10 mouse cellular contexts compared by ENCODE assay signal in genomic region chr7:116244302-116245165, GRCm38 (mm10).
DNase-seq lines count a peak whose midpoint lies in the region; ATAC-seq and TF ChIP-seq lines count a peak whose summit lies in the region.
"Had no signal": no experiment of that assay in that cellular context is flagged by ENCODE, and none has a peak within 500 bp of the region (broad histone marks: within the 10 kb centered on the region; RNA-seq: fewer than 3 reads in every experiment).

No protein-coding gene starts in this region.

- H3K36me3 ChIP-seq in heart, embryonic 15.5 days: no peaks in the 10 kb centered on the region
- no peaks in the 10 kb centered on the region for H3K36me3 ChIP-seq in lung, embryonic 16.5 days (ENCODE audit: control insufficient read depth, insufficient read depth, low read length)
- no peaks in the 10 kb centered on the region for H3K36me3 ChIP-seq in hindbrain, postnatal 0 days (ENCODE audit: insufficient read depth, low read length)
- H3K36me3 ChIP-seq: embryonic facial prominence, embryonic 15.5 days had no signal

- H3K9ac ChIP-seq in heart, embryonic 15.5 days: no peak overlapping the region
- no peak overlapping the region for H3K9ac ChIP-seq in lung, embryonic 16.5 days (ENCODE audit: low read length)
- H3K9ac ChIP-seq in hindbrain, postnatal 0 days (replicated peaks; ENCODE audit: low read length): no peak overlapping the region
- H3K9ac ChIP-seq: embryonic facial prominence, embryonic 15.5 days had no signal

- intact Hi-C loops in heart, postnatal 36 days (cut with DNase I): loop anchor here (2.0 to 5.0 kb wide), 2 partner anchors 46 to 363 kb away; no protein-coding TSS in a partner anchor

- no peaks in the 10 kb centered on the region for H3K27me3 ChIP-seq in heart, embryonic 15.5 days
- H3K27me3 ChIP-seq in lung, embryonic 16.5 days (ENCODE audit: control insufficient read depth, insufficient read depth, low read depth, low read length): no peaks in the 10 kb centered on the region
- H3K27me3 ChIP-seq in hindbrain, postnatal 0 days (ENCODE audit: insufficient read depth, low read length): no peaks in the 10 kb centered on the region

- H3K4me3 ChIP-seq in heart, embryonic 15.5 days: no peak overlapping the region
- no peak overlapping the region for H3K4me3 ChIP-seq in lung, embryonic 16.5 days (ENCODE audit: low read length)
- H3K4me3 ChIP-seq in hindbrain, postnatal 0 days (ENCODE audit: low read length): no peak overlapping the region
- H3K4me3 ChIP-seq: embryonic facial prominence, embryonic 15.5 days had no signal

- peak; percentile 38 for ATAC-seq in heart, embryonic 15.5 days (replicated peaks; ENCODE audit: insufficient number of reproducible peaks, insufficient read depth, low FRiP score, low read depth)
- ATAC-seq in lung, embryonic 16.5 days (ENCODE audit: low read depth): peak; percentile 13; the same call in 1 of the 2 replicates
- ATAC-seq in hindbrain, postnatal 0 days: no peak

- H3K27ac ChIP-seq in heart, embryonic 15.5 days: peak overlapping the region; percentile 78
- H3K27ac ChIP-seq in lung, embryonic 16.5 days (ENCODE audit: low read length): no peak overlapping the region
- H3K27ac ChIP-seq in hindbrain, postnatal 0 days: no peak overlapping the region

- no peaks in the 10 kb centered on the region for H3K9me3 ChIP-seq in heart, embryonic 15.5 days (replicated peaks)
- no peaks in the 10 kb centered on the region for H3K9me3 ChIP-seq in lung, embryonic 16.5 days (ENCODE audit: control insufficient read depth, low read length)
- no peaks in the 10 kb centered on the region for H3K9me3 ChIP-seq in hindbrain, postnatal 0 days (ENCODE audit: low read length)
- H3K9me3 ChIP-seq: embryonic facial prominence, embryonic 15.5 days had no signal

- DNase-seq in heart, postnatal 36 days: no peak
- DNase-seq in lung, postnatal 36 days: no peak
- DNase-seq in MN1 (ENCODE audit: low spot score): peak; percentile 51
- DNase-seq in hindbrain, postnatal 0 days (ENCODE audit: low spot score): peak; percentile 52
- DNase-seq in yolk sac, embryonic 10.5 days (ENCODE audit: low spot score): no peak
- DNase-seq: kidney, adult 9 months; lung, postnatal 4 days had no signal

- WGBS in heart, embryonic 15.5 days: 17% methylated on average over 7 of the region's 7 CpGs
- 33% methylated on average over 7 of the region's 7 CpGs for WGBS in lung, embryonic 16.5 days
- WGBS in hindbrain, postnatal 0 days: 35% methylated on average over 7 of the region's 7 CpGs

- no peak overlapping the region; the same call in 1 of the 2 replicates for H3K4me2 ChIP-seq in heart, embryonic 15.5 days
- H3K4me2 ChIP-seq in lung, embryonic 16.5 days (ENCODE audit: low read depth, low read length): no peak overlapping the region
- H3K4me2 ChIP-seq in hindbrain, postnatal 0 days (ENCODE audit: low read depth, low read length): no peak overlapping the region
- H3K4me2 ChIP-seq: embryonic facial prominence, embryonic 15.5 days had no signal

- peak; percentile 65 for TF ChIP-seq CTCF in hindbrain, postnatal 0 days (IDR thresholded peaks at IDR 0.05; ENCODE audit: low read depth)

- H3K4me1 ChIP-seq in heart, embryonic 15.5 days (replicated peaks): peaks cover 46% of the 10 kb centered on the region
- peaks cover 24% of the 10 kb centered on the region for H3K4me1 ChIP-seq in lung, embryonic 16.5 days (replicated peaks; ENCODE audit: control insufficient read depth, insufficient read depth, low read length)
- peaks cover 8% of the 10 kb centered on the region; the same call in 1 of the 2 replicates for H3K4me1 ChIP-seq in hindbrain, postnatal 0 days (ENCODE audit: insufficient read depth, low read length)

Comparison
In these comparisons a context has a peak if more than half of its experiments do, and no peak if none do; other contexts are left out.
1. DNase-seq: peak in MN1 (single experiment) and hindbrain, postnatal 0 days (single experiment); none in heart, postnatal 36 days (0 of 2), lung, postnatal 36 days (single experiment) and yolk sac, embryonic 10.5 days (single experiment).